8 mouse cellular contexts compared by ENCODE assay signal in the genomic region with DNA sequence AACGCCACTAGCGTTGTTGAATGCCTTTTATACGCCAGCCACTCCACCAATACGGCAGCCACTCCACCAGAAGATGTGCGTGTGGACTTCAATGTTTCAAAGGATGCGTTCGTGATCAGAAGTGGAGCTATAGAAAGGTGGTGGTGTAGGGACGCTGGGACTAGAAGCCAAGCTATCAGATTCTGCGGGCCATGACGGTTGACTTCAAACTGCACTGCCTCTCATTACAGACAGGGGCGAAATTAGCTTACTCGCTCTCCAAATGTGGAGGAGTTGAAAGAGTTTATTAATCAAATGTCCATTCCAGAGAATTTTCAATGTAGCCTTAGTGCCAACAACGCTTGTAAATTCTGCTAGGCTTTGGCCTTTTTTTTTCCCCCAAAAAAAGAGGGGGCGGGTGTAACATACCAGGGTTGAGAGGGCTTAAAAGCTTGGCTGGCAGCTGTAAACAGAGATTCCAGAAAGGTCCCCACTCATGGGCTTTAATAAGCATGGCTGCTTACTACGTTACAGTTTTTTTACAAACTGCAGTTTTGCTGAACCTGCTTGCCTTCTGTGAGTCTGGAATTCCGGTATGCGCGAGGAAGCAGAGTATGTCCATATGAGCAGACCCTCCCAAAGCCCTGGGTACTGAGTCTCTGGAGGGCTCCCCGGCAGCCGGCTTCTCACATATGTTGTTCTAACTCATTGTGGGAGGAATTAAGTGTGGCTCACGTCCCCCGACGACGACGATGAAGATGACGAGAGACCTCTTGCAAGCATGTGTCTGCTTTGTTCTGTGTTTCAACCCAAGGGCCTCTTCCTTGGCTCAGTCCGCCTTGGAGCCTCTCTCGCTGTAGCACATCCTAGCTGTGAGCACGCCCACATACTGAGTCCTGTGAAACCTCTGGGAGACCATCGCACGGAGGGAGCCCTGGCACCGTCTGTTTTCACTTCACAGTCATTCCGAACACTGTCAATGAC.
DNase-seq lines count a peak whose midpoint lies in the region; ATAC-seq lines count a peak whose summit lies in the region.

No protein-coding gene starts in this region.

- DNase-seq in kidney, postnatal 4 days = peak; percentile 32 to 45
- no peak for DNase-seq in kidney, postnatal 25 days
- peak; percentile 16 to 29 for DNase-seq in heart, adult 9 months (ENCODE audit: low spot score in 2 of 2)
- peak; percentile 36 for DNase-seq in limb, embryonic 11.5 days (ENCODE audit: low spot score)
- peak; percentile 36 for DNase-seq in yolk sac, embryonic 10.5 days (ENCODE audit: low spot score)
- no peak for DNase-seq in liver
- no peak for DNase-seq in cerebellum, adult 11 months

- no peaks in the 10 kb centered on the region for H3K27me3 ChIP-seq in embryonic facial prominence, embryonic 12.5 days
- no peaks in the 10 kb centered on the region for H3K27me3 ChIP-seq in limb, embryonic 11.5 days (ENCODE audit: control insufficient read depth, insufficient read depth, low read length)

- peak overlapping the region; percentile 75 for H3K27ac ChIP-seq in embryonic facial prominence, embryonic 12.5 days
- peak overlapping the region; percentile 36; the same call in 1 of the 2 replicates for H3K27ac ChIP-seq in limb, embryonic 11.5 days (replicated peaks; ENCODE audit: low read depth, low read length)

- 57% methylated on average over 33 of the region's 33 CpGs for WGBS in embryonic facial prominence, embryonic 12.5 days
- WGBS in limb, embryonic 11.5 days = 71% methylated on average over 33 of the region's 33 CpGs

- H3K4me3 ChIP-seq in embryonic facial prominence, embryonic 12.5 days = no peak overlapping the region
- no peak overlapping the region for H3K4me3 ChIP-seq in limb, embryonic 11.5 days (ENCODE audit: low read depth, low read length)

- no peak overlapping the region for H3K9ac ChIP-seq in embryonic facial prominence, embryonic 12.5 days
- no peak overlapping the region for H3K9ac ChIP-seq in limb, embryonic 11.5 days (ENCODE audit: low read length)

- H3K4me2 ChIP-seq in embryonic facial prominence, embryonic 12.5 days (replicated peaks) = peak overlapping the region; percentile 31
- H3K4me2 ChIP-seq in limb, embryonic 11.5 days (ENCODE audit: low read depth, severe bottlenecking) = no peak overlapping the region

- H3K4me1 ChIP-seq in embryonic facial prominence, embryonic 12.5 days = peaks cover 17% of the 10 kb centered on the region
- H3K4me1 ChIP-seq in limb, embryonic 11.5 days (ENCODE audit: control insufficient read depth, insufficient read depth, low read length) = 0 out of 2 replicates have a peak, but pooled peaks cover 2% of the 10 kb centered on the region

- peak; percentile 64; the same call in 1 of the 2 replicates for ATAC-seq in embryonic facial prominence, embryonic 12.5 days (ENCODE audit: insufficient number of reproducible peaks, insufficient read depth, low FRiP score, low TSS enrichment)
- ATAC-seq in limb, embryonic 11.5 days (ENCODE audit: insufficient number of reproducible peaks, low FRiP score, low TSS enrichment, low read depth) = peak; percentile 60; the same call in 1 of the 2 replicates

- H3K9me3 ChIP-seq in embryonic facial prominence, embryonic 12.5 days = no peaks in the 10 kb centered on the region
- no peaks in the 10 kb centered on the region for H3K9me3 ChIP-seq in limb, embryonic 11.5 days (ENCODE audit: control insufficient read depth, low read length)

- H3K36me3 ChIP-seq in embryonic facial prominence, embryonic 12.5 days = 0 out of 2 replicates have a peak, but pooled peaks cover 2% of the 10 kb centered on the region
- H3K36me3 ChIP-seq in limb, embryonic 11.5 days (ENCODE audit: control insufficient read depth, insufficient read depth, low read length) = no peaks in the 10 kb centered on the region

Comparison
In these comparisons a context has a peak if more than half of its experiments do, and no peak if none do; other contexts are left out.
1. DNase-seq: peak in kidney, postnatal 4 days (2 of 2), heart, adult 9 months (2 of 2), limb, embryonic 11.5 days (single experiment) and yolk sac, embryonic 10.5 days (single experiment); none in kidney, postnatal 25 days (0 of 2), liver (single experiment) and cerebellum, adult 11 months (single experiment).